Comparison of ENCODE assay signal across 12 mouse cellular contexts in the genomic region with DNA sequence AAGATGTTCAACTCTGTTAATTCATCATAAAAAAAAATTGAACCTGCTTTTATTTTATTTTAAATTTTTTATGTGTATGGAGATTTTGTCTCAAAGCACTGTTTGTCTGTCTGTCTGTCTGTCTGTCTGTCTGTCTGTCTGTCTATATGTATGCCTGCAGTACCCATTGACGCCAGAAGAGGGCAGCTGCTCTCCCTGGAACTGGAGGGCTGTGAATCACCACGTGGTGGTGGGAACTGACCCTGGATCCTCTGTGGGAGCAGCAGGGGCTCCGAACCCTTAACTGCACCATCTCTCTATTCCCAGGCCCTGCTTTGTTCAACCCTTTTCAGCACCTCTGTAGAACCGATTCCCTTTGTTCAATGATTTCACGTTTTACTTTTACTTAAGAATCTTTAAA.
A peak's percentile ranks its signal among the peaks of the same experiment; 100 is the strongest.
DNase-seq lines count a peak whose midpoint lies in the region; ATAC-seq and TF ChIP-seq lines count a peak whose summit lies in the region.
"Had no signal": no experiment of that assay in that cellular context is flagged by ENCODE, and none has a peak within 500 bp of the region (broad histone marks: within the 10 kb centered on the region; RNA-seq: fewer than 3 reads in every experiment).

No protein-coding gene starts in this region.

- no peaks in the 10 kb centered on the region for H3K9me3 ChIP-seq in hindbrain, postnatal 0 days (ENCODE audit: low read length)
- H3K9me3 ChIP-seq in hindbrain, embryonic 11.5 days (ENCODE audit: control insufficient read depth, low read length): no peaks in the 10 kb centered on the region
- no peaks in the 10 kb centered on the region for H3K9me3 ChIP-seq in forebrain, embryonic 12.5 days
- H3K9me3 ChIP-seq: neural tube, embryonic 15.5 days had no signal

- no peaks in the 10 kb centered on the region for H3K36me3 ChIP-seq in hindbrain, postnatal 0 days (ENCODE audit: insufficient read depth, low read length)
- no peaks in the 10 kb centered on the region for H3K36me3 ChIP-seq in hindbrain, embryonic 11.5 days (ENCODE audit: control insufficient read depth, insufficient read depth, low read length)
- H3K36me3 ChIP-seq in spleen, adult 2 months (ENCODE audit: control insufficient read depth, insufficient read depth, low read length): no peaks in the 10 kb centered on the region
- H3K36me3 ChIP-seq in forebrain, embryonic 12.5 days (replicated peaks): no peaks in the 10 kb centered on the region
- H3K36me3 ChIP-seq: heart, embryonic 13.5 days; neural tube, embryonic 15.5 days had no signal

- no peaks in the 10 kb centered on the region for H3K27me3 ChIP-seq in hindbrain, postnatal 0 days (ENCODE audit: insufficient read depth, low read length)
- H3K27me3 ChIP-seq in hindbrain, embryonic 11.5 days (ENCODE audit: control insufficient read depth, insufficient read depth, low read length): no peaks in the 10 kb centered on the region
- H3K27me3 ChIP-seq in spleen, adult 2 months (ENCODE audit: control insufficient read depth, insufficient read depth, low read length): no peaks in the 10 kb centered on the region
- H3K27me3 ChIP-seq in forebrain, embryonic 12.5 days: no peaks in the 10 kb centered on the region
- H3K27me3 ChIP-seq: heart, embryonic 13.5 days; neural tube, embryonic 15.5 days had no signal

- ATAC-seq in hindbrain, postnatal 0 days: no peak
- ATAC-seq in hindbrain, embryonic 11.5 days (ENCODE audit: low FRiP score): no peak
- peak; percentile 60; the same call in 1 of the 2 replicates for ATAC-seq in megakaryocyte, adult 5-6 weeks (ENCODE audit: poor library complexity, severe bottlenecking)
- ATAC-seq in forebrain, embryonic 12.5 days (ENCODE audit: low FRiP score): no peak
- ATAC-seq: forebrain, embryonic 14.5 days had no signal

- H3K9ac ChIP-seq in hindbrain, postnatal 0 days (replicated peaks; ENCODE audit: low read length): no peak overlapping the region
- no peak overlapping the region for H3K9ac ChIP-seq in hindbrain, embryonic 11.5 days (ENCODE audit: low read depth, low read length)
- H3K9ac ChIP-seq in forebrain, embryonic 12.5 days: no peak overlapping the region
- H3K9ac ChIP-seq: heart, embryonic 13.5 days; neural tube, embryonic 15.5 days had no signal

- TF ChIP-seq CTCF in hindbrain, postnatal 0 days (IDR thresholded peaks at IDR 0.05; ENCODE audit: low read depth): peak; percentile 61
- peak; percentile 16; the same call in 1 of the 2 replicates for TF ChIP-seq CTCF in spleen, adult 2 months (IDR thresholded peaks at IDR 0.05; ENCODE audit: extremely low read depth, insufficient read depth, insufficient read length, insufficient replicate concordance)

- H3K4me2 ChIP-seq in hindbrain, postnatal 0 days (ENCODE audit: low read depth, low read length): no peak overlapping the region
- H3K4me2 ChIP-seq in hindbrain, embryonic 11.5 days (replicated peaks; ENCODE audit: low read depth, low read length): no peak overlapping the region
- H3K4me2 ChIP-seq in forebrain, embryonic 12.5 days: no peak overlapping the region
- H3K4me2 ChIP-seq: heart, embryonic 13.5 days had no signal

- no peaks in the 10 kb centered on the region for H3K4me1 ChIP-seq in hindbrain, postnatal 0 days (ENCODE audit: insufficient read depth, low read length)
- no peaks in the 10 kb centered on the region for H3K4me1 ChIP-seq in hindbrain, embryonic 11.5 days (replicated peaks; ENCODE audit: control insufficient read depth, insufficient read depth, low read length)
- H3K4me1 ChIP-seq in spleen, adult 2 months (ENCODE audit: control insufficient read depth, insufficient read depth, insufficient read length): no peaks in the 10 kb centered on the region
- H3K4me1 ChIP-seq in forebrain, embryonic 12.5 days: no peaks in the 10 kb centered on the region

- WGBS in hindbrain, postnatal 0 days: 75% methylated on average over 5 of the region's 5 CpGs
- WGBS in hindbrain, embryonic 11.5 days: 77% methylated on average over 5 of the region's 5 CpGs
- WGBS in spleen, adult 2 months: 80% methylated on average over 5 of the region's 5 CpGs
- 71% methylated on average over 5 of the region's 5 CpGs for WGBS in forebrain, embryonic 12.5 days

- H3K4me3 ChIP-seq in hindbrain, postnatal 0 days (ENCODE audit: low read length): no peak overlapping the region
- H3K4me3 ChIP-seq in hindbrain, embryonic 11.5 days (ENCODE audit: low read depth, low read length): no peak overlapping the region
- H3K4me3 ChIP-seq in spleen, adult 2 months (ENCODE audit: extremely low read depth, insufficient read depth, insufficient read length): no peak overlapping the region
- no peak overlapping the region for H3K4me3 ChIP-seq in forebrain, embryonic 12.5 days (replicated peaks)
- H3K4me3 ChIP-seq: heart, embryonic 13.5 days; neural tube, embryonic 15.5 days had no signal

- H3K27ac ChIP-seq in hindbrain, postnatal 0 days: no peak overlapping the region
- H3K27ac ChIP-seq in hindbrain, embryonic 11.5 days (ENCODE audit: low read depth, low read length): no peak overlapping the region
- no peak overlapping the region for H3K27ac ChIP-seq in spleen, adult 2 months (ENCODE audit: insufficient read depth, low read length)
- H3K27ac ChIP-seq in forebrain, embryonic 12.5 days: no peak overlapping the region
- H3K27ac ChIP-seq: heart, embryonic 13.5 days; neural tube, embryonic 15.5 days had no signal

- no peak for DNase-seq in hindbrain, postnatal 0 days (ENCODE audit: low spot score)
- DNase-seq in hindbrain, embryonic 11.5 days (ENCODE audit: low spot score): no peak
- peak in 1 of 2 experiments; percentile 3 for DNase-seq in spleen, adult 2 months (ENCODE audit: low read depth in 1 of 2, low spot score in 2 of 2)
- DNase-seq in spleen, postnatal 36 days (ENCODE audit: low spot score in 2 of 2): no peak
- DNase-seq in embryo, embryonic 9.5 days (ENCODE audit: extremely low spot score): no peak
- DNase-seq in kidney, adult 8-10 months: no peak
- DNase-seq: kidney, adult 11 months had no signal

- TF ChIP-seq POLR2A in spleen, adult 2 months (IDR thresholded peaks at IDR 0.05; ENCODE audit: low read depth, low read length): no peak
